Mouse (Mus musculus) ZHBTc4 (cell line): ENCODE data around the gene Hspd1.

Experiments
- DNase-seq: peaks from one replicate; pipeline ENCODE4 v3.0.0-alpha.2; 2011; ENCODE audit warnings: low read depth, low spot score

Hspd1 gene

DNA sequence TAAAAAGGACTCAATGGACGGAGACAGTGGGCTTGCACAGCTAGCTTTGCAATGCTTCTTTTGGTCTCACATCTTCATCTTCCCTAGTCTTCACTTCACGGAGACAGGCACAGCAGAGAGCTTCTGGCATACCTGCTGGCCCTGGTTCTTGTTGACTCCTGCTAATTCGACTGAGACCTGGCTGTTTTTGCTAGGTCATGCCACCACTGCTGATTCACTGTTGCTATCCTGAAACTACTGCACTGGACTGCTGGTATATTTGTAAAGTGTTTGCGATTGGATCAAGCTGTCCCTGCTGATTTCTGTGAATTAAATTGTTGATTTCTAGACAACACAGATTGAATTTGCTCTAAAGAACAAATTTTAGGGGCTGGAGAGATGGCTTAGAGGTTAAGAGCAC, 46.4 kb downstream of the Hspd1 start:
- no peak for DNase-seq

DNA sequence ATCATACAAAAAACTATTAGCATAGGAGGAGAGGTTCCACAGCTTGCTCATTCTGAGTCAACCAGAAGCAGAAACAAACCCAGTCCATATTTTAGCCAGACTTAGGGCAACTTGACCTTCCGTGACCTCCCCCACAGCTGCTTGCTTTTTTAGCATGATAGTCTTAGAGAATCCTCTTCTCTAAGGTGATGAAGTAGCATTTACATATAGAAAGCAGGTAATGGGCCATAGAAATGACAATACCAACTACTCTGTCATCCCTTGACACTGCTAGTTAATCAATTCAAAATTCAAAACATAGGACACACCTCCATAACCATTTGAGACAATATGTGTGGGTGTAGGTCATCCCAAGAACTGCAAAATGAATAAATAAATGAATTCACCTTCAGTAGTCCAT, 48.1 kb downstream of the Hspd1 start:
- DNase-seq: peak; percentile 77

DNA sequence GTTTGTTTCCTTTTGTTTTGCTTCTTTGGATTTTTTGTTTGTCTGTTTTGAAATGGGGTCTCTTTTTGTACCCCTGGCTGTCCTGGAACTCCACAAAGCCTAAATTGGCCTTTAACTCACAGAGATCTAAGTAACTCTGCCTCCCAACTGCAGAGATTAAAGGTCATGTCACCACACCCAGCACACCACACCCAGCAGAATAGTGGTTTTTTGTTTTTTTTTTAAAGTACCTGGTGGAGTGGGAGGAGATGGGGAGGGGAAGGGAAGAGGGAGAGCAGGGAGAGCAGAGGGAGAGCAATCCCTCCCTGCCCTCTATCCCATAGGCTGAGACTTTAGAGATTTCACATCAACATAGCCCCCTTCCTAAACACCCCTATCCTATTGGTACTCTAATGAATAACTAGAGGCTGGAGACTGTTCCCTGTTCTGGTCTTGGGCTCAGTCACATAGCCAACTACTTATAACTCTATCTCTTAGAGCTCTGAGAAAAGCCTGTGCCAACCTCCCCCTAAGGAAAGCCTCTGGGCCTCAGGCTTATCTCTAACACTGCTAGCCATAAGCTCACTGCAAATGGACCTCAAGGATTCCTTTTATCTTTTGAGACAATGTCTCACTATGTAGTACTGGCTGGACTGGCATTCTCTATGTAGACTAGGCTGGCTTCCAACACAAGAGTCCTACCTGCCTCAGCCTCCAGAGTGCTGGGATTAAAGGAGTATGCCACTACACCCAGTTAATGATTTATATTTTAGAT, 56.8 kb downstream of the Hspd1 start:
- peak; percentile 51 for DNase-seq

DNA sequence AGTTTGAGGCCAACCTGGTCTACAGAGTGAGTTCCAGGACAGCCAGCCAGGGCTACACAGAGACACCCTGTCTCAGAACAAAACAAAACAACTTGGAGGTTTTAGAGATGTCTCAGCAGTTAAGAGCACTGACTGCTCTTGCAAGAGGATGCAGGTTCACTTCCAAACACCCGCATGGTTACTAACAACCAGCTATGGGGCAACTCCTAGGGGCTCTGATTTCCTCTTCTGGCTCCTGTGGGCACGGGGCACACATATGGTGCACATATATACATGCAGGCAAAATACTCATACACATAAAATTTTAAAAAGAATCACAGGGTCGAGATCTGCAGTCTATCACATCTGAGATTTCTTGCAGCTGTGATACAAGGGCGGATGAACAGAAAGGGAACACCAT, 58.6 kb downstream of the Hspd1 start:
- no peak for DNase-seq

DNA sequence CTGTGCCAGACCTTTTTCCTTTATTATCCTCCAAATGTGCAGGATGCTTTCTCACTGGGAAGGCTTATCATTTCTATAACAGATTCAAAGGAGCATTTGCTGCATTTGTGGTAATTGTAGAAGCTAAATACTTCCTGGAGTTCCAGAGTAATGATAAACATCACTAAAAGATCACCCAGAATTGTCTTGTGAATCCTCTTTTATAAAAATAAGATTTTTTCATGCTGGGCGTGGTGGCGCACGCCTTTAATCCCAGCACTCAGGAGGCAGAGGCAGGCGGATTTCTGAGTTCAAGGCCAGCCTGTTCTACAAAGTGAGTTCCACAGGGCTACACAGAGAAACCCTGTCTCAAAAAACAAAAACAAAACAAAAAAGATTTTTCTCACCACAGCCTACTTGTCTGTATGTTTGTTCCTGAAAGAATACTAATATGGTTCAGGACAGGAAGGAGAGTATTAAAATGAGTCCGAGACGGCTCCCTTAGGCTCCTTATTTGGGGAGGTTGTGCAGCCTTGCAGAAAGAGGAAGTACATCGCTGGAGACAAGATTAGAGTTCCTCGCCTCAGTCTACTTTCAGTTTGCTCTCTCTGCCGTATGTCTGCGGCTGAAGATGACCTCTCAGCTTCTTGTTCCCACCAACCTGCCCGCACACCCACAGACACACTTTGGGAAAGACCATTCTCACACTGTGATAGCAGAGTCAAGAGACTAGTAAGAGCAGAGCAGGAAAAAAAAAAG, 59.4 kb downstream of the Hspd1 start:
- no peak for DNase-seq

DNA sequence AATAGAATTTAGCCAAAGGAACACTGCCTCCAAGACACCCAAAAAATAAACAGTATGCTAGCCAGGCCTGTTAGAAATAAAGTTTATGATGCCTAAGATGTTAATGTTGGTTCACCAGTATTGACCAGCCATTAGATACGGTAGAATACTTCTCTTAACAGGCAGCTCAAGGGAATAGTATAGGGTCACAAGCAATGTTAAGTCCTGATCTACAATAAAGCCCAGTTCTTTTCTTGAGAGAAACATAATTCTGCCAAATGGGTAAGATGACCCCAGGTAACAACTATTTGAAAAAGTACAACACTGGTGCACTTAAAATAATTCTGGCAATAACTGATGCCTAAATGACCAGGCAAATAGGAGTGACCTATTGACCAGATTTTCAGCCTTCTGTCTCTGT, 60.1 kb downstream of the Hspd1 start:
- DNase-seq: no peak
